Comparison of ENCODE assay signal across 19 mouse cellular contexts in genomic region chr2:75697222-75697621, GRCm38 (mm10). TPM values are rescaled to one million over a fixed set of nuclear protein-coding genes. Genes with fewer than 3 reads are reported as not detected.
DNase-seq lines count a peak whose midpoint lies in the region; ATAC-seq and TF ChIP-seq lines count a peak whose summit lies in the region.
"Had no signal": no experiment of that assay in that cellular context is flagged by ENCODE, and none has a peak within 500 bp of the region (broad histone marks: within the 10 kb centered on the region; RNA-seq: fewer than 3 reads in every experiment).

No protein-coding gene starts in this region.

- no peak for ATAC-seq in heart, embryonic 13.5 days (ENCODE audit: extremely low read depth, insufficient number of reproducible peaks, low FRiP score, low TSS enrichment)
- ATAC-seq in lung, embryonic 16.5 days (ENCODE audit: low read depth): no peak
- ATAC-seq in intestine, embryonic 15.5 days: peak; percentile 83
- ATAC-seq in stomach, embryonic 16.5 days (ENCODE audit: insufficient read depth, low FRiP score): peak; percentile 34
- ATAC-seq: activated CD4-positive, CD25-positive, alpha-beta regulatory T cell, adult 4 months; midbrain, embryonic 13.5 days had no signal

- TF ChIP-seq POLR2A in lung, adult 2 months (IDR thresholded peaks at IDR 0.05; ENCODE audit: borderline replicate concordance, extremely low read depth, low read depth, low read length): no peak

- DNase-seq in heart, adult 8-10 months (ENCODE audit: low spot score): no peak
- DNase-seq in lung, adult 2 months: no peak
- no peak for DNase-seq in embryo, embryonic 11 days
- no peak for DNase-seq in embryo, embryonic 10.5 days (ENCODE audit: low spot score)
- DNase-seq: cerebellum, adult 11-12 months; gastrocnemius, postnatal 25 days; kidney, postnatal 4 days; layer of hippocampus, postnatal 36 days; lung, postnatal 14 days; right cerebral cortex, postnatal 25 days; thymus, postnatal 25 days had no signal

- no peak overlapping the region for H3K4me2 ChIP-seq in heart, embryonic 13.5 days
- no peak overlapping the region for H3K4me2 ChIP-seq in lung, embryonic 16.5 days (ENCODE audit: low read depth, low read length)
- H3K4me2 ChIP-seq in intestine, embryonic 15.5 days (replicated peaks): peak overlapping the region; percentile 46
- peak overlapping the region; percentile 20; the same call in 1 of the 2 replicates for H3K4me2 ChIP-seq in stomach, embryonic 16.5 days (ENCODE audit: low read depth, low read length)
- H3K4me2 ChIP-seq: hindbrain, embryonic 15.5 days; midbrain, embryonic 13.5 days had no signal

- H3K4me3 ChIP-seq in heart, embryonic 13.5 days: no peak overlapping the region
- H3K4me3 ChIP-seq in lung, embryonic 16.5 days (ENCODE audit: low read length): no peak overlapping the region
- no peak overlapping the region for H3K4me3 ChIP-seq in lung, adult 2 months (replicated peaks; ENCODE audit: extremely low read depth, low read depth, low read length)
- no peak overlapping the region for H3K4me3 ChIP-seq in intestine, embryonic 15.5 days (replicated peaks)
- H3K4me3 ChIP-seq in stomach, embryonic 16.5 days (replicated peaks; ENCODE audit: low read length): no peak overlapping the region
- H3K4me3 ChIP-seq: hindbrain, embryonic 15.5 days; limb, embryonic 10.5 days; midbrain, embryonic 13.5 days had no signal

- H3K36me3 ChIP-seq in heart, embryonic 13.5 days: peaks cover 5% of the 10 kb centered on the region; the same call in 1 of the 2 replicates
- no peaks in the 10 kb centered on the region; the same call in 1 of the 2 replicates for H3K36me3 ChIP-seq in lung, embryonic 16.5 days (ENCODE audit: control insufficient read depth, insufficient read depth, low read length)
- 0 out of 2 replicates have a peak, but pooled peaks cover 2% of the 10 kb centered on the region for H3K36me3 ChIP-seq in intestine, embryonic 15.5 days
- no peaks in the 10 kb centered on the region for H3K36me3 ChIP-seq in stomach, embryonic 16.5 days (ENCODE audit: control insufficient read depth, insufficient read depth, low read length)
- H3K36me3 ChIP-seq: hindbrain, embryonic 15.5 days; midbrain, embryonic 13.5 days had no signal

- TF ChIP-seq CTCF in lung, adult 2 months (IDR thresholded peaks at IDR 0.05; ENCODE audit: insufficient read depth, low read length): no peak

- 52% methylated on average over 3 of the region's 3 CpGs for WGBS in heart, embryonic 13.5 days
- WGBS in lung, embryonic 16.5 days: 67% methylated on average over 3 of the region's 3 CpGs
- 60% methylated on average over 3 of the region's 3 CpGs for WGBS in lung, adult 2 months
- 68% methylated on average over 3 of the region's 3 CpGs for WGBS in intestine, embryonic 15.5 days
- 58% methylated on average over 3 of the region's 3 CpGs for WGBS in stomach, embryonic 16.5 days

- peak overlapping the region; percentile 21 for H3K9ac ChIP-seq in heart, embryonic 13.5 days
- peak overlapping the region; percentile 24; the same call in 1 of the 2 replicates for H3K9ac ChIP-seq in lung, embryonic 16.5 days (ENCODE audit: low read length)
- no peak overlapping the region for H3K9ac ChIP-seq in intestine, embryonic 15.5 days
- H3K9ac ChIP-seq in stomach, embryonic 16.5 days (ENCODE audit: low read length): no peak overlapping the region
- H3K9ac ChIP-seq: hindbrain, embryonic 15.5 days; midbrain, embryonic 13.5 days had no signal

- no peaks in the 10 kb centered on the region for H3K27me3 ChIP-seq in heart, embryonic 13.5 days (replicated peaks)
- H3K27me3 ChIP-seq in lung, embryonic 16.5 days (ENCODE audit: control insufficient read depth, insufficient read depth, low read depth, low read length): no peaks in the 10 kb centered on the region
- no peaks in the 10 kb centered on the region for H3K27me3 ChIP-seq in intestine, embryonic 15.5 days (replicated peaks)
- H3K27me3 ChIP-seq in stomach, embryonic 16.5 days (ENCODE audit: control insufficient read depth, insufficient read depth, low read length): no peaks in the 10 kb centered on the region
- H3K27me3 ChIP-seq: hindbrain, embryonic 15.5 days; midbrain, embryonic 13.5 days had no signal

- no peaks in the 10 kb centered on the region for H3K9me3 ChIP-seq in heart, embryonic 13.5 days
- H3K9me3 ChIP-seq in lung, embryonic 16.5 days (ENCODE audit: control insufficient read depth, low read length): no peaks in the 10 kb centered on the region
- no peaks in the 10 kb centered on the region for H3K9me3 ChIP-seq in intestine, embryonic 15.5 days
- H3K9me3 ChIP-seq in stomach, embryonic 16.5 days (replicated peaks; ENCODE audit: control insufficient read depth, low read length): no peaks in the 10 kb centered on the region
- H3K9me3 ChIP-seq: hindbrain, embryonic 15.5 days; limb, embryonic 10.5 days; midbrain, embryonic 13.5 days had no signal

- H3K4me1 ChIP-seq in heart, embryonic 13.5 days: peaks cover 87% of the 10 kb centered on the region
- H3K4me1 ChIP-seq in lung, embryonic 16.5 days (replicated peaks; ENCODE audit: control insufficient read depth, insufficient read depth, low read length): peaks cover 46% of the 10 kb centered on the region
- H3K4me1 ChIP-seq in lung, adult 2 months (ENCODE audit: control insufficient read depth, insufficient read depth, low read length): peaks cover 56% of the 10 kb centered on the region
- H3K4me1 ChIP-seq in intestine, embryonic 15.5 days (replicated peaks): peaks cover 30% of the 10 kb centered on the region
- H3K4me1 ChIP-seq in stomach, embryonic 16.5 days (ENCODE audit: control insufficient read depth, insufficient read depth, low read length): peaks cover 61% of the 10 kb centered on the region
- H3K4me1 ChIP-seq: hindbrain, embryonic 15.5 days had no signal

- peak overlapping the region; percentile 48 for H3K27ac ChIP-seq in heart, embryonic 13.5 days (replicated peaks)
- no peak overlapping the region for H3K27ac ChIP-seq in lung, embryonic 16.5 days (ENCODE audit: low read length)
- H3K27ac ChIP-seq in intestine, embryonic 15.5 days: peak overlapping the region; percentile 71
- H3K27ac ChIP-seq in stomach, embryonic 16.5 days (ENCODE audit: low read length): peak overlapping the region; percentile 30; the same call in 1 of the 2 replicates
- H3K27ac ChIP-seq: hindbrain, embryonic 15.5 days; limb, embryonic 10.5 days; midbrain, embryonic 13.5 days had no signal

RNA-seq across cellular contexts. Expression of gene Nfe2l2, which starts 7.2 kb away (rescaled TPM):
- 42.8 and 43.7 TPM in 2 replicates for polyA plus RNA-seq in heart, embryonic 13.5 days (2015; fragmentation: Nextera tagmentation; extraction: Ambion mirVana)
- total RNA-seq in heart, adult 8-10 months (2022): 10 to 100 TPM; 57.9 to 75.1 (median 64.5) TPM
- polyA plus RNA-seq in lung, embryonic 16.5 days (2015; fragmentation: Nextera tagmentation; extraction: Ambion mirVana): 134 and 137 TPM in 2 replicates
- 64.7 and 76.3 TPM in 2 replicates for polyA plus RNA-seq in lung, adult 2 months (2012; rRNA removed)
- polyA plus RNA-seq in intestine, embryonic 15.5 days (2015; fragmentation: Nextera tagmentation; extraction: Ambion mirVana): 89.3 and 93.6 TPM in 2 replicates
- polyA plus RNA-seq in stomach, embryonic 16.5 days (2015; fragmentation: Nextera tagmentation; extraction: Ambion mirVana): 128 and 142 TPM in 2 replicates

RNA-seq across cellular contexts. Expression of gene Hnrnpa3, which starts 38.2 kb away (rescaled TPM):
- 188 and 192 TPM in 2 replicates for polyA plus RNA-seq in heart, embryonic 13.5 days (2015; fragmentation: Nextera tagmentation; extraction: Ambion mirVana)
- total RNA-seq in heart, adult 8-10 months (2022): 100 to 1,000 TPM; 132 to 185 (median 159) TPM
- polyA plus RNA-seq in lung, embryonic 16.5 days (2015; fragmentation: Nextera tagmentation; extraction: Ambion mirVana): 298 and 346 TPM in 2 replicates
- 17.5 and 36.0 TPM in 2 replicates for polyA plus RNA-seq in lung, adult 2 months (2012; rRNA removed)
- polyA plus RNA-seq in intestine, embryonic 15.5 days (2015; fragmentation: Nextera tagmentation; extraction: Ambion mirVana): 280 and 299 TPM in 2 replicates
- polyA plus RNA-seq in stomach, embryonic 16.5 days (2015; fragmentation: Nextera tagmentation; extraction: Ambion mirVana): 194 and 260 TPM in 2 replicates

Comparison
In these comparisons a context has a peak if more than half of its experiments do, and no peak if none do; other contexts are left out.
1. ATAC-seq: peak in intestine, embryonic 15.5 days (single experiment) and stomach, embryonic 16.5 days (single experiment); none in heart, embryonic 13.5 days (single experiment) and lung, embryonic 16.5 days (single experiment).
2. H3K4me2 ChIP-seq: peak in intestine, embryonic 15.5 days (single experiment) and stomach, embryonic 16.5 days (single experiment); none in heart, embryonic 13.5 days (single experiment) and lung, embryonic 16.5 days (single experiment).
3. H3K9ac ChIP-seq: peak in heart, embryonic 13.5 days (single experiment) and lung, embryonic 16.5 days (single experiment); none in intestine, embryonic 15.5 days (single experiment) and stomach, embryonic 16.5 days (single experiment).